Mouse (Mus musculus) C2C12 (cell line): ENCODE measurements around the gene Top2a.

Experiments
- MAX ChIP-seq: IDR thresholded peaks from one replicate; pipeline ENCODE4 v1.6.1; 2011; ENCODE audit warnings: mild to moderate bottlenecking, control low read depth
- MYOG ChIP-seq: IDR thresholded peaks from one replicate; pipeline ENCODE4 v1.6.1; 2011; ENCODE audit not compliant: control insufficient read depth, insufficient read length; ENCODE audit errors: extremely low read depth

GRCm38 (mm10) chr11:99006788-99007187 lies 17.2 kb downstream of the Top2a start:
- TF ChIP-seq MYOG (no peak), MAX (no peak)
